Mouse (Mus musculus) hindbrain, postnatal 0 days (tissue): ENCODE data around the gene Nnat. TPM values are rescaled to one million over a fixed set of nuclear protein-coding genes. Genes with fewer than 3 reads are reported as not detected.

ENCODE experiments used
- ATAC-seq: fragments of 200-750 bp; cut with Nextera tagmentation; 2 replicates; pipeline ENCODE4 v1.8.0; 2017; ENCODE audit warnings: mild to moderate bottlenecking, moderate TSS enrichment, moderate library complexity
- DNase-seq: peaks from one replicate; pipeline ENCODE4 v3.0.0-alpha.2; 2015; ENCODE audit warnings: low spot score
- H3K27ac ChIP-seq: fragments of 300-500 bp; sonication (generic); 2 replicates; pipeline ENCODE4 v1.5.1; 2014; ENCODE audit warnings: mild to moderate bottlenecking
- H3K27me3 ChIP-seq: fragments of 300-500 bp; sonication (generic); 2 replicates; pipeline ENCODE4 v1.6.1; 2014; ENCODE audit warnings: low read length, mixed read lengths; ENCODE audit not compliant: insufficient read depth
- H3K36me3 ChIP-seq: fragments of 300-500 bp; sonication (generic); 2 replicates; pipeline ENCODE4 v1.6.1; 2014; ENCODE audit warnings: low read length, mixed read lengths; ENCODE audit not compliant: insufficient read depth
- H3K4me1 ChIP-seq: fragments of 300-500 bp; sonication (generic); 2 replicates; pipeline ENCODE4 v1.6.1; 2014; ENCODE audit warnings: antibody characterized with exemption, low read length, mixed read lengths; ENCODE audit not compliant: insufficient read depth
- H3K4me2 ChIP-seq: fragments of 300-500 bp; sonication (generic); 2 replicates; pipeline ENCODE4 v1.6.1; 2014; ENCODE audit warnings: low read depth, mild to moderate bottlenecking, low read length, moderate library complexity, mixed read lengths
- H3K4me3 ChIP-seq: fragments of 300-500 bp; sonication (generic); 2 replicates; pipeline ENCODE4 v1.5.1; 2014; ENCODE audit warnings: low read length
- H3K9ac ChIP-seq: fragments of 300-500 bp; sonication (generic); replicated peaks from 2 replicates; pipeline ENCODE4 v1.6.1; 2014; ENCODE audit warnings: mild to moderate bottlenecking, low read length, moderate library complexity, mixed read lengths
- H3K9me3 ChIP-seq: fragments of 300-500 bp; sonication (generic); 2 replicates; pipeline ENCODE4 v1.6.1; 2016; ENCODE audit warnings: low read length, mixed read lengths
- CTCF ChIP-seq: IDR thresholded peaks from 2 replicates; pipeline ENCODE4 v1.5.1; 2016; ENCODE audit warnings: antibody characterized with exemption, control low read depth, low read depth
- WGBS: fragments of 180-500 bp; shearing (Covaris S2); extraction: QIAGEN DNeasy Blood & Tissue Kit; methylation state at CpG from one replicate; pipeline ENCODE4 v1.1.7; 2014; 5-methylcytosine and 5-hydroxymethylcytosine counted together
- polyA plus RNA-seq: library from polyadenylated mRNA; unstranded; fragments of >200 nt; fragmentation: Nextera tagmentation; extraction: Ambion mirVana; gene quantifications from 2 replicates; pipeline ENCODE4 v1.2.1, GENCODE M21; 2015
- total RNA-seq: library from RNA; depleted of rRNA; stranded (reverse); fragments of >200 nt; gene quantifications from 2 replicates; pipeline ENCODE4 v1.2.3, GENCODE M21; 2014

The Nnat gene
- total and polyA plus RNA-seq, 2 experiments from 2014 or later, result 5,840 to 8,203 TPM

- WGBS, result 45% methylated on average over 19 of the region's 19 CpGs
- TF ChIP-seq CTCF, result peak; percentile 59
- Histone ChIP-seq H3K27me3 (no peaks in the 10 kb centered on the region), H3K9ac (peak overlapping the region; percentile 10), H3K27ac (peak overlapping the region; percentile 86), H3K36me3 (peaks cover 7% of the 10 kb centered on the region; the same call in 1 of the 2 replicates), H3K4me1 (no peaks in the 10 kb centered on the region), H3K9me3 (peaks cover 5% of the 10 kb centered on the region; the same call in 1 of the 2 replicates), H3K4me3 (peak overlapping the region; percentile 54), H3K4me2 (peak overlapping the region; percentile 66)
- peak; percentile 65 for DNase-seq
- ATAC-seq, result no peak; the same call in 1 of the 2 replicates
Observed at GRCm38 (mm10) chr2:157559440-157559839, 438 bp upstream of the Nnat start.

- Histone ChIP-seq H3K4me3 (peak overlapping the region; percentile 54), H3K4me1 (0 out of 2 replicates have a peak, but pooled peaks cover 4% of the 10 kb centered on the region), H3K27me3 (no peaks in the 10 kb centered on the region), H3K27ac (peak overlapping the region; percentile 86), H3K4me2 (peak overlapping the region; percentile 66), H3K9me3 (peaks cover 5% of the 10 kb centered on the region; the same call in 1 of the 2 replicates), H3K9ac (peak overlapping the region; percentile 74), H3K36me3 (peaks cover 7% of the 10 kb centered on the region; the same call in 1 of the 2 replicates)
- ATAC-seq (peak; percentile 12; the same call in 1 of the 2 replicates), DNase-seq (no peak)
- 48% methylated on average over 33 of the region's 33 CpGs for WGBS
- TF ChIP-seq CTCF, result no peak
Observed at GRCm38 (mm10) chr2:157560302-157560701, 424 bp downstream of the Nnat start.

GRCm38 (mm10) chr2:157561165-157561836, 1.4 kb downstream of the Nnat start:
- H3K36me3 ChIP-seq, result peaks cover 7% of the 10 kb centered on the region; the same call in 1 of the 2 replicates

GRCm38 (mm10) chr2:157563031-157563430, 3.2 kb downstream of the Nnat start:
- no peak for TF ChIP-seq CTCF
- DNase-seq, result no peak
- Histone ChIP-seq H3K9me3 (peaks cover 5% of the 10 kb centered on the region; the same call in 1 of the 2 replicates), H3K9ac (no peak overlapping the region), H3K4me1 (peaks cover 12% of the 10 kb centered on the region), H3K4me3 (no peak overlapping the region), H3K4me2 (0 out of 2 replicates have a peak overlapping the region, but pooled peaks have one; percentile 13), H3K27me3 (no peaks in the 10 kb centered on the region), H3K36me3 (peaks cover 7% of the 10 kb centered on the region; the same call in 1 of the 2 replicates), H3K27ac (peak overlapping the region; percentile 49; the same call in 1 of the 2 replicates)
- 39% methylated on average over 2 of the region's 2 CpGs for WGBS
- ATAC-seq, result no peak

More at GRCm38 (mm10) chr2:157561165-157561836, 1.4 kb downstream of the Nnat start:
- peak; percentile 96 for DNase-seq
- H3K9ac ChIP-seq, result peak overlapping the region; percentile 74
- no peaks in the 10 kb centered on the region for H3K27me3 ChIP-seq
- 54% methylated on average over 25 of the region's 27 CpGs for WGBS
- ATAC-seq, result peak; percentile 76
- TF ChIP-seq CTCF, result no peak
- peak overlapping the region; percentile 74 for H3K27ac ChIP-seq
- H3K9me3 ChIP-seq, result peaks cover 5% of the 10 kb centered on the region; the same call in 1 of the 2 replicates
- H3K4me3 ChIP-seq, result peak overlapping the region; percentile 54
- 0 out of 2 replicates have a peak, but pooled peaks cover 4% of the 10 kb centered on the region for H3K4me1 ChIP-seq
- peak overlapping the region; percentile 66 for H3K4me2 ChIP-seq

- Histone ChIP-seq H3K27me3 (no peaks in the 10 kb centered on the region), H3K36me3 (peaks cover 7% of the 10 kb centered on the region; the same call in 1 of the 2 replicates), H3K9ac (peak overlapping the region; percentile 97; the same call in 1 of the 2 replicates), H3K4me3 (peak overlapping the region; percentile 98), H3K27ac (no peak overlapping the region), H3K4me1 (peaks cover 12% of the 10 kb centered on the region), H3K9me3 (0 out of 2 replicates have a peak, but pooled peaks cover 2% of the 10 kb centered on the region), H3K4me2 (peak overlapping the region; percentile 89)
- TF ChIP-seq CTCF, result no peak
- 64% methylated on average over 4 of the region's 4 CpGs for WGBS
- DNase-seq, result no peak
- no peak for ATAC-seq
Observed at GRCm38 (mm10) chr2:157564723-157565122, 4.8 kb downstream of the Nnat start.

GRCm38 (mm10) chr2:157565446-157565845, 5.6 kb downstream of the Nnat start:
- H3K9ac ChIP-seq, result peak overlapping the region; percentile 97
- TF ChIP-seq CTCF, result no peak
- H3K4me1 ChIP-seq, result peaks cover 12% of the 10 kb centered on the region
- no peaks in the 10 kb centered on the region for H3K27me3 ChIP-seq
- peaks cover 7% of the 10 kb centered on the region; the same call in 1 of the 2 replicates for H3K36me3 ChIP-seq
- no peaks in the 10 kb centered on the region for H3K9me3 ChIP-seq
- 7% methylated on average over 13 of the region's 13 CpGs for WGBS
- peak overlapping the region; percentile 98 for H3K4me3 ChIP-seq
- peak overlapping the region; percentile 96 for H3K27ac ChIP-seq
- DNase-seq (no peak), ATAC-seq (no peak)
- peak overlapping the region; percentile 89 for H3K4me2 ChIP-seq
